22 mouse cellular contexts compared by ENCODE assay signal in genomic region chr7:34672916-34673315, GRCm38 (mm10). TPM values are rescaled to one million over a fixed set of nuclear protein-coding genes. Genes with fewer than 3 reads are reported as not detected.
DNase-seq lines count a peak whose midpoint lies in the region; ATAC-seq lines count a peak whose summit lies in the region.
"Had no signal": no experiment of that assay in that cellular context is flagged by ENCODE, and none has a peak within 500 bp of the region (broad histone marks: within the 10 kb centered on the region; RNA-seq: fewer than 3 reads in every experiment).

No protein-coding gene starts in this region.

- H3K27me3 ChIP-seq in neural tube, embryonic 13.5 days, result peaks cover 35% of the 10 kb centered on the region

- H3K36me3 ChIP-seq in neural tube, embryonic 13.5 days, result no peaks in the 10 kb centered on the region
- H3K36me3 ChIP-seq: embryonic facial prominence, embryonic 10.5 days; embryonic facial prominence, embryonic 12.5 days; forebrain, embryonic 15.5 days; G1E had no signal

- ATAC-seq in neural tube, embryonic 13.5 days (ENCODE audit: low read depth), result no peak
- ATAC-seq: activated CD4-positive, CD25-positive, alpha-beta regulatory T cell, adult 4 months; CD4-positive, CD25-positive, alpha-beta regulatory T cell, adult 4 months; forebrain, postnatal 0 days; Patski had no signal

- 70% methylated on average over 4 of the region's 4 CpGs for WGBS in neural tube, embryonic 13.5 days

- no peaks in the 10 kb centered on the region for H3K9me3 ChIP-seq in neural tube, embryonic 13.5 days
- H3K9me3 ChIP-seq: embryonic facial prominence, embryonic 10.5 days; embryonic facial prominence, embryonic 12.5 days; forebrain, embryonic 13.5 days; forebrain, embryonic 15.5 days had no signal

- peak; percentile 77 to 80 for DNase-seq in cerebellum, postnatal 10 days
- no peak for DNase-seq in cerebellum, postnatal 4 days (ENCODE audit: low spot score in 2 of 2)
- peak; percentile 54 for DNase-seq in left cerebral cortex, postnatal 4 days
- no peak for DNase-seq in left cerebral cortex, postnatal 10 days (ENCODE audit: extremely low spot score in 1 of 2, low spot score in 2 of 2)
- DNase-seq in neural tube, embryonic 10.5 days (ENCODE audit: extremely low spot score, low spot score), result no peak
- DNase-seq: adrenal gland, adult 8-10 months; adrenal gland, postnatal 14 days; adrenal gland, postnatal 36 days; B cell, adult 2 months; cerebellum, adult 11-12 months; cerebellum, adult 9-10 months; cerebellum, postnatal 36 days; forebrain, postnatal 0 days had no signal

- H3K4me3 ChIP-seq in neural tube, embryonic 13.5 days, result no peak overlapping the region
- H3K4me3 ChIP-seq: embryonic facial prominence, embryonic 10.5 days; embryonic facial prominence, embryonic 12.5 days; forebrain, embryonic 13.5 days; forebrain, embryonic 15.5 days had no signal

- H3K9ac ChIP-seq in neural tube, embryonic 13.5 days, result peak overlapping the region; percentile 8; the same call in 1 of the 2 replicates
- H3K9ac ChIP-seq: embryonic facial prominence, embryonic 12.5 days; forebrain, embryonic 13.5 days; forebrain, embryonic 15.5 days; forebrain, postnatal 0 days had no signal

- intact Hi-C loops in left cerebral cortex, postnatal 4 days (cut with DNase I), result loop anchor here (1.0 to 10.0 kb wide), 2 partner anchors 266 to 592 kb away; no protein-coding TSS in a partner anchor
- intact Hi-C loops in left cerebral cortex, postnatal 10 days (cut with DNase I), result loop anchor here (1.0 to 5.0 kb wide), 3 partner anchors 181 to 266 kb away; no protein-coding TSS in a partner anchor

- no peak overlapping the region for H3K4me2 ChIP-seq in neural tube, embryonic 13.5 days
- H3K4me2 ChIP-seq: embryonic facial prominence, embryonic 12.5 days; forebrain, embryonic 13.5 days; forebrain, embryonic 15.5 days had no signal

- peaks cover 21% of the 10 kb centered on the region for H3K4me1 ChIP-seq in neural tube, embryonic 13.5 days (replicated peaks)

- no peak overlapping the region for H3K27ac ChIP-seq in neural tube, embryonic 13.5 days (replicated peaks)
- H3K27ac ChIP-seq: embryonic facial prominence, embryonic 10.5 days; embryonic facial prominence, embryonic 12.5 days; forebrain, embryonic 13.5 days; forebrain, embryonic 15.5 days had no signal

RNA-seq across cellular contexts. Expression of gene Kctd15, which starts 16.4 kb away (rescaled TPM):
- 10 to 100 TPM; 41.6 to 47.3 TPM for total RNA-seq in left cerebral cortex, postnatal 4 days (2021)
- total RNA-seq in left cerebral cortex, postnatal 10 days (2021), result 10 to 100 TPM; 17.2 to 24.4 TPM
- polyA plus RNA-seq in neural tube, embryonic 13.5 days (2015; fragmentation: Nextera tagmentation; extraction: Ambion mirVana), result 38.3 and 39.6 TPM in 2 replicates
- polyA plus RNA-seq: activated CD4-positive, CD25-positive, alpha-beta regulatory T cell, adult 4 months; CD4-positive, CD25-positive, alpha-beta regulatory T cell, adult 4 months; G1E had no signal

Comparison
In these comparisons a context has a peak if more than half of its experiments do, and no peak if none do; other contexts are left out.
1. DNase-seq: peak in cerebellum, postnatal 10 days (2 of 2) and left cerebral cortex, postnatal 4 days (single experiment); none in cerebellum, postnatal 4 days (0 of 2), left cerebral cortex, postnatal 10 days (0 of 2) and neural tube, embryonic 10.5 days (single experiment).